Mouse (Mus musculus): ENCODE measurements at regions not wholly inside any gene's neighbourhood (a gene's known extent, or its start where the extent isn't known, plus 50 kb on each side); places are given as distances from the start of the nearest gene placed in this dataset.

DNA sequence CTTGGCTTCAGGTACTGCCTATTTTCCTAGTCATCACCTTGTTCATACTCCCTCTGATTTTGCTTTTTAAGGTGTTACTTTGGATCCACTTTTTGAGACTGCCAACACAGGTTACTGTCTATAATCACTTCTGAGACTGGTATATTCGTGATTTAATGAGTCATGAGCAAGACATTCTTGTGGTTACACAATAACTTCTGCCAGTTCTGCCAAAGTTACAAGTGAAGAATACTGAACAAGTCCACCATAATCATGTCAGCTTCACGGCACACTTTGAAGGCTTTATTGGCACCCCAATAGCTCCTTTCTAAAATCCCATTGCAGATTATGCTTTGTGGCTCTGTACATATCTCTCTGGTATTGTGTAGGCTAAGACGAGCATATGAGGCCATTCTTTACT lies 327.9 kb downstream of the Frk start:
- no peak overlapping the region for H3K4me3 ChIP-seq (ENCODE audit: low read depth, low read length)
- H3K27ac ChIP-seq (ENCODE audit: low read depth, low read length): no peak overlapping the region
- H3K4me1 ChIP-seq (ENCODE audit: control insufficient read depth, insufficient read depth, low read length): no peaks in the 10 kb centered on the region
- H3K9me3 ChIP-seq (replicated peaks; ENCODE audit: control insufficient read depth, low read length): no peaks in the 10 kb centered on the region
- ATAC-seq (no peak), DNase-seq (ENCODE audit: low spot score) (no peak)
- H3K36me3 ChIP-seq (ENCODE audit: control insufficient read depth, insufficient read depth, low read length): no peaks in the 10 kb centered on the region
- no peak overlapping the region for H3K4me2 ChIP-seq (ENCODE audit: low read length)
- H3K27me3 ChIP-seq (replicated peaks; ENCODE audit: control insufficient read depth, insufficient read depth, low read length): no peaks in the 10 kb centered on the region
- WGBS: 87% methylated on average over 3 of the region's 3 CpGs
- no peak overlapping the region for H3K9ac ChIP-seq (ENCODE audit: low read length)

- no peak for ATAC-seq
Measured at GRCm38 (mm10) chr10:34824121-34824520, 340.9 kb downstream of the Frk start.

DNA sequence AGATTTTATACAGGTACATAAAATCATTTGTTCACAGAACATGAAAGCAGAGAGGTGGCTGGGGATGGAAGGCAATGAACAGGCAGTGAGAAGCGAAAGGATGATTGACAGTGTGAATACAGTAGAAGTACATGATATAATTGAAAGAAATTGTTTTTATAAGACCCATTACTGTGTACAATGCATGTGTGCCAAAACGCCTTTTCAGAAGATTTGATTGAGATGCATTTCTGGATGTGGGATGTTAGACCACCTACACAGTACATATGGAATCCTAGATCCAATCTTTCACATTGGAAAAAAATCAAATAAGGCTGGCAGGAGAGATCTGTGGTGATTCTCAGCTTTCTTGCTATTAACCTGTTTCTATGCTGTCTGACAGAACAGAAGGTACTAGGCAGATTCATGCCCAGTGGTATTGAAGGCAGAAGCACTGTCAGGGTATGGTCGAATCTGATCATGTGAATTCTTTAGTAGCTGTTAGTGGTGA lies 358.9 kb downstream of the Frk start:
- peak; percentile 72; the same call in 1 of the 2 replicates for ATAC-seq
- H3K9me3 ChIP-seq (replicated peaks; ENCODE audit: control insufficient read depth, low read length): no peaks in the 10 kb centered on the region
- peak; percentile 41 for DNase-seq (ENCODE audit: low spot score)
- H3K4me1 ChIP-seq (ENCODE audit: control insufficient read depth, insufficient read depth, low read length): no peaks in the 10 kb centered on the region
- no peak overlapping the region for H3K9ac ChIP-seq (ENCODE audit: low read length)
- no peak overlapping the region for H3K4me3 ChIP-seq (ENCODE audit: low read depth, low read length)
- H3K36me3 ChIP-seq (ENCODE audit: control insufficient read depth, insufficient read depth, low read length): no peaks in the 10 kb centered on the region
- no peak overlapping the region for H3K27ac ChIP-seq (ENCODE audit: low read depth, low read length)
- H3K27me3 ChIP-seq (replicated peaks; ENCODE audit: control insufficient read depth, insufficient read depth, low read length): no peaks in the 10 kb centered on the region
- H3K4me2 ChIP-seq (ENCODE audit: low read length): no peak overlapping the region
- 70% methylated on average over 3 of the region's 3 CpGs for WGBS

More at GRCm38 (mm10) chr10:34824121-34824520, 340.9 kb downstream of the Frk start:
- no peak for DNase-seq (ENCODE audit: low spot score)
- Histone ChIP-seq H3K27ac (ENCODE audit: low read depth, low read length) (no peak overlapping the region), H3K27me3 (replicated peaks; ENCODE audit: control insufficient read depth, insufficient read depth, low read length) (no peaks in the 10 kb centered on the region), H3K9me3 (replicated peaks; ENCODE audit: control insufficient read depth, low read length) (no peaks in the 10 kb centered on the region), H3K36me3 (ENCODE audit: control insufficient read depth, insufficient read depth, low read length) (no peaks in the 10 kb centered on the region), H3K9ac (ENCODE audit: low read length) (no peak overlapping the region), H3K4me1 (ENCODE audit: control insufficient read depth, insufficient read depth, low read length) (no peaks in the 10 kb centered on the region), H3K4me3 (ENCODE audit: low read depth, low read length) (no peak overlapping the region), H3K4me2 (ENCODE audit: low read length) (no peak overlapping the region)

- ATAC-seq: no peak
Measured at GRCm38 (mm10) chr10:34856494-34857146, 373.4 kb downstream of the Frk start.

GRCm38 (mm10) chr10:34862693-34863092 lies 379.5 kb downstream of the Frk start:
- 76% methylated on average over 1 of the region's 1 CpGs for WGBS
- ATAC-seq: no peak
- DNase-seq (ENCODE audit: low spot score): no peak
- H3K36me3 ChIP-seq (ENCODE audit: control insufficient read depth, insufficient read depth, low read length): no peaks in the 10 kb centered on the region
- no peaks in the 10 kb centered on the region for H3K4me1 ChIP-seq (ENCODE audit: control insufficient read depth, insufficient read depth, low read length)
- no peak overlapping the region for H3K4me3 ChIP-seq (ENCODE audit: low read depth, low read length)
- no peaks in the 10 kb centered on the region for H3K9me3 ChIP-seq (replicated peaks; ENCODE audit: control insufficient read depth, low read length)
- H3K27ac ChIP-seq (ENCODE audit: low read depth, low read length): no peak overlapping the region
- no peaks in the 10 kb centered on the region for H3K27me3 ChIP-seq (replicated peaks; ENCODE audit: control insufficient read depth, insufficient read depth, low read length)
- no peak overlapping the region for H3K9ac ChIP-seq (ENCODE audit: low read length)
- H3K4me2 ChIP-seq (ENCODE audit: low read length): no peak overlapping the region

More at GRCm38 (mm10) chr10:34856494-34857146, 373.4 kb downstream of the Frk start:
- Histone ChIP-seq H3K4me3 (ENCODE audit: low read depth, low read length) (no peak overlapping the region), H3K9me3 (replicated peaks; ENCODE audit: control insufficient read depth, low read length) (no peaks in the 10 kb centered on the region), H3K4me1 (ENCODE audit: control insufficient read depth, insufficient read depth, low read length) (no peaks in the 10 kb centered on the region), H3K27me3 (replicated peaks; ENCODE audit: control insufficient read depth, insufficient read depth, low read length) (no peaks in the 10 kb centered on the region), H3K36me3 (ENCODE audit: control insufficient read depth, insufficient read depth, low read length) (no peaks in the 10 kb centered on the region), H3K9ac (ENCODE audit: low read length) (no peak overlapping the region), H3K27ac (ENCODE audit: low read depth, low read length) (no peak overlapping the region), H3K4me2 (ENCODE audit: low read length) (no peak overlapping the region)
- WGBS: 61% methylated on average over 1 of the region's 1 CpGs
- peak; percentile 5 for DNase-seq (ENCODE audit: low spot score)

- peak; percentile 29; the same call in 1 of the 2 replicates for ATAC-seq
- Histone ChIP-seq H3K4me3 (ENCODE audit: low read depth, low read length) (no peak overlapping the region), H3K9ac (ENCODE audit: low read length) (no peak overlapping the region), H3K27me3 (replicated peaks; ENCODE audit: control insufficient read depth, insufficient read depth, low read length) (no peaks in the 10 kb centered on the region), H3K36me3 (ENCODE audit: control insufficient read depth, insufficient read depth, low read length) (no peaks in the 10 kb centered on the region), H3K27ac (ENCODE audit: low read depth, low read length) (no peak overlapping the region), H3K4me2 (ENCODE audit: low read length) (no peak overlapping the region), H3K9me3 (replicated peaks; ENCODE audit: control insufficient read depth, low read length) (no peaks in the 10 kb centered on the region), H3K4me1 (ENCODE audit: control insufficient read depth, insufficient read depth, low read length) (no peaks in the 10 kb centered on the region)
- peak; percentile 56 for DNase-seq (ENCODE audit: low spot score)
- 55% methylated on average over 9 of the region's 9 CpGs for WGBS
Measured at GRCm38 (mm10) chr10:34871888-34872287, 388.7 kb downstream of the Frk start.

- Histone ChIP-seq H3K4me3 (ENCODE audit: low read depth, low read length) (no peak overlapping the region), H3K9me3 (replicated peaks; ENCODE audit: control insufficient read depth, low read length) (no peaks in the 10 kb centered on the region), H3K9ac (ENCODE audit: low read length) (no peak overlapping the region), H3K36me3 (ENCODE audit: control insufficient read depth, insufficient read depth, low read length) (no peaks in the 10 kb centered on the region), H3K4me2 (ENCODE audit: low read length) (no peak overlapping the region), H3K27ac (ENCODE audit: low read depth, low read length) (no peak overlapping the region), H3K4me1 (ENCODE audit: control insufficient read depth, insufficient read depth, low read length) (no peaks in the 10 kb centered on the region), H3K27me3 (replicated peaks; ENCODE audit: control insufficient read depth, insufficient read depth, low read length) (no peaks in the 10 kb centered on the region)
- peak; percentile 65 for DNase-seq (ENCODE audit: low spot score)
- peak; percentile 40; the same call in 1 of the 2 replicates for ATAC-seq
- 65% methylated on average over 3 of the region's 3 CpGs for WGBS
Measured at GRCm38 (mm10) chr10:34878511-34878910, 395.3 kb downstream of the Frk start.

GRCm38 (mm10) chr10:34887601-34888000 lies 404.4 kb downstream of the Frk start:
- Histone ChIP-seq H3K36me3 (ENCODE audit: control insufficient read depth, insufficient read depth, low read length) (no peaks in the 10 kb centered on the region), H3K4me3 (ENCODE audit: low read depth, low read length) (no peak overlapping the region), H3K27ac (ENCODE audit: low read depth, low read length) (no peak overlapping the region), H3K4me1 (ENCODE audit: control insufficient read depth, insufficient read depth, low read length) (no peaks in the 10 kb centered on the region), H3K4me2 (ENCODE audit: low read length) (no peak overlapping the region), H3K9ac (ENCODE audit: low read length) (no peak overlapping the region), H3K27me3 (replicated peaks; ENCODE audit: control insufficient read depth, insufficient read depth, low read length) (no peaks in the 10 kb centered on the region), H3K9me3 (replicated peaks; ENCODE audit: control insufficient read depth, low read length) (no peaks in the 10 kb centered on the region)
- ATAC-seq: no peak
- DNase-seq (ENCODE audit: low spot score): no peak
- 48% methylated on average over 1 of the region's 1 CpGs for WGBS

GRCm38 (mm10) chr10:34904274-34904673 lies 421.1 kb downstream of the Frk start:
- Histone ChIP-seq H3K36me3 (ENCODE audit: control insufficient read depth, insufficient read depth, low read length) (no peaks in the 10 kb centered on the region), H3K9me3 (replicated peaks; ENCODE audit: control insufficient read depth, low read length) (no peaks in the 10 kb centered on the region), H3K27me3 (replicated peaks; ENCODE audit: control insufficient read depth, insufficient read depth, low read length) (no peaks in the 10 kb centered on the region), H3K4me1 (ENCODE audit: control insufficient read depth, insufficient read depth, low read length) (no peaks in the 10 kb centered on the region), H3K4me3 (ENCODE audit: low read depth, low read length) (no peak overlapping the region), H3K27ac (ENCODE audit: low read depth, low read length) (peak overlapping the region; percentile 16; the same call in 1 of the 2 replicates), H3K9ac (ENCODE audit: low read length) (no peak overlapping the region), H3K4me2 (ENCODE audit: low read length) (no peak overlapping the region)
- WGBS: 57% methylated on average over 5 of the region's 5 CpGs
- ATAC-seq (peak; percentile 96), DNase-seq (ENCODE audit: low spot score) (peak; percentile 84)
